Mouse (Mus musculus) urinary bladder, adult 18-20 months (tissue): ENCODE measurements at regions not wholly inside any gene's neighbourhood (a gene's known extent, or its start where the extent isn't known, plus 50 kb on each side); places are given as distances from the start of the nearest gene placed in this dataset.

Experiments used
- DNase-seq, 2 experiments: peaks; one replicate each; pipeline ENCODE4 v3.0.0; 2022; ENCODE audit warnings: low spot score in 2 of 2, mixed read lengths in 2 of 2

DNA sequence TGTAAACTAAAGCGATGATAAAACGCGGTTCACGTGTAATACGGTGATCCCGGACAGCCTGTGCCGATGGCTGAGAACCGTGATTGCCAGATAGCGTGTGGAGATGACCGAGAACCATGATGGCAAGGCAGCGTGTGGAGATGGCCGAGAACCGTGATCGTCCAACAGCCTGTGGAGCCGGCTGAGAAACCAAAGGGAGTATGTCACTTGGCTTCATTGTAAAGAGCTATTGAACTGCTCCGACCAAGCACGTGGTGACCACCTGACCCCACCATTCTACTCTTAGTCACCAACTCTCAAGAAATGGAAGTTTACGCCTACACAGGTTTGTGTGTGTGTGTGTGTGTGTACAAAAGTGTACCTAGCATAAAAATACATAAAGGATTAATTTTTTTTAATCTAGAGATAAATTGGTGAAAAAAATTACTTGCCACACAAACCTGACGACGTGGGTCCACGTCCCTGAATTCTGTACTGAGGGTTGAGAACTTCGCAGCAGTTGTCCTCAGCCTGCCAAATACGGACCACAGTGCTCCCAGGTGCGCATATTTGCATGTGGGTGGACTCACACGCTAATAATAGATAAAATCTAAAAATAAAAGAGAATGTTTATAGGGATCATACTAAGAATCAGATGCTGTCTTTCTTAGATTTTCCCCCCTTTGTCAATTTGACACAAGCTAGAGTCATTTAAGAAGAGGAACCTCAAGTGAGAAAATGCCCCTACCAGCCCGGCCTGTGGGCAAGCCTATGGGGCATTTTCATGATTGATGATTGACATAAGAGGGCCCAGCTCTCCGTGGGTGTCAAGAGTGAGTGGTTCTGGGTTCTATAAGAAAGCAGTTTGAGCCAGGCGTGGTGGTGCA is 56.6 kb upstream of the Mef2a start:
- DNase-seq: no peak

DNA sequence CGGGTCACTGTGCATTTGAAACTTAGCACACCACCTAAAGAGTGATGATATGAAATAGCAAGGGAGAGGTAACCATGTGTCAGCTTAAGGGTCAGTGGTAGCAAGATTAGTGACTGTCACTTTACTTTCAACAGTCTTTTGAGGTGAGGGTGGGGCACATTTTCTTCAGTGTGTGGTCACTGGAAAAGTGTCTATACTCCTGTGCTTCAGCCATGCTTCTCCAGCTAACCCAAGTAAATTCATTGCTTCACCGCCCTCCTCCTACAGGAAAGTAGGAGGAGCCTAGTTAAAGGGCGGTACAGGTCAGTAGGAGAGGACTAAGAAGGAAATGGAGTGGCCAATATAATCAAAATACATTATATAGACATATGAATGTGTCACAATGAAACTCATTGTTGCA is 55.7 kb upstream of the Mef2a start:
- no peak for DNase-seq

DNA sequence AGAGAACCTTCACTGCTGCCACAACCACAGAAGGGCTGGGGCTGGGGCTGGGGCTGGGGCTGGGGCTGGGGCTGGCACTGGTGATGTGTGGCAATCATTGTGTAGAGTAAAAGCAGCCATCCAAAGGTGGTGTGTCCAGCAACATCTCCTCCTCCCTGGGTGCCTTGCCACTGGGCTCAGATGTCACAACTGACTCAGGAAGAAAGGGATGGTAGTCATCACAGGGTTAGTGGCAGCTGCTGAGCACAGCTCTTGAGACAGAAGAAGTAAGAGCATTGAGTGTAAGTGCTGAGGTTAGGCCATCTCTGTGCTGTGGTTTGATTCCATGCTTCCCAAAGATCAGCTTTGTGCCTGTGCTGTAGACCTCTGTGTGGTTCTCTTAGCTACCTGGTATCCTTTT is 53.4 kb upstream of the Mef2a start:
- no peak for DNase-seq

DNA sequence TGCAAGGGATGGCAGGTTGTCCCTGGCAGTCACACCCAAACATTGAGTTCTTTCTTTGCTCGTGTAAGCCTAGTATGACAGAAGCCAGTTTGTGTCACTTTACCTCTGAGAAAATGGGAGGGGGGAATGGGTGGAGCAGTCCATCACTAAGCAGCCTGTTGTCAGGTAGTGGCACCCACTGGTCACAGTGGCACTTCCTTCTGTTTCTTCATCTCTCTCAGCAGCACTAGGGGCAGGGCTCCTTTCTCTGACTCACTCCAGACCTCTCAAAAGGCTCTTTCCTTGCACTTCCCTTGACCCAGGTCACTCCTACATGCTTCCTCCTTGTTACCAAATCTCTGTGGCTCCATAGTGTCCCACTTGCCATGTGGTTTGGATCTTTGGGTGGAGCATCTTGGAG is 52.9 kb upstream of the Mef2a start:
- DNase-seq: no peak

DNA sequence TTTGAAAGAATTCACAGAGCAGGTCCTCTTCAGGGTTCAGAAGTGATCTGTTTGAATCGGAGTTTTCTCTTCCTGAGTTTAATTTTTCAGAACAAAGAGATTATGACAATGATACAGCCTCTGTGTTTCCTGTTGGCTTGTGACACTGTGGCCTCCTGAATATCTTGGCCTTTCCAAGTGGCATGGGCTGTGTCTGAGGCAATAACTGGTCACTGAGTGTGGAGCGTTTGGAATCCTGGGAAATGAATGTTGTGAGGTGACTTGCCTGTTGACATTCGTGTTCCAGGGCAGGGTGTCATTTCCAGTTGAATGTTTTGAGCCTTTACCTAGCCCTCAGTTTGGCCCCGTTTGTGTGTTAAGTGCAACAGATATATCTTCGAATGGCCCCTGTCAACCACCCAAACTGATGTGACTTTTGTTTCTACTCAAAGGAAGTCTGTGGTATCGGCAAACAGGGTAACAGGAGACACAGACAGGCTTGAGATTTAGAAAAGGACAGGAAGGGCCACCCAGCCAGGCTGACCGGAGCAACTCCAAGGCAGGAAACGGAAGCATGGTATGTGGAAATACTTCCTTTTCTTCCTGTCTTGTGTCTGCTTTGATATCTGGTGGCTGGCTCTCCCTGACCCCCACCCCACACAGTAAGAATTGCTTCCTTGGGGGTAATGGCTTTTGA is 52.3 kb upstream of the Mef2a start:
- DNase-seq: no peak
